Mouse (Mus musculus): ENCODE measurements around the gene Zscan4d. TPM values are rescaled to one million over a fixed set of nuclear protein-coding genes. Genes with fewer than 3 reads are reported as not detected.
"Not testable (repeated sequence)": the region's sequence is repeated elsewhere in the genome, so short reads cannot be mapped to it uniquely, and the experiment has no call there.

Zscan4d gene
- not detected in 2 replicates for polyA plus RNA-seq (2012; rRNA removed)

- H3K4me3 ChIP-seq (ENCODE audit: low read depth, low read length); H3K27ac ChIP-seq (ENCODE audit: insufficient read depth, low read depth, low read length); H3K4me1 ChIP-seq (ENCODE audit: control insufficient read depth, insufficient read depth, insufficient read length, low read length); H3K27me3 ChIP-seq (ENCODE audit: control insufficient read depth, insufficient read depth, low read length); H3K36me3 ChIP-seq (ENCODE audit: control insufficient read depth, insufficient read depth, low read length): not testable (repeated sequence)
- WGBS: 84% methylated on average over 4 of the region's 4 CpGs
Observed at GRCm38 (mm10) chr7:11166059-11166458, at the start of gene Zscan4d. TSS of gene Zscan4d (minus strand) at chr7:11166159.

- not testable (repeated sequence) for H3K4me1 ChIP-seq (ENCODE audit: control insufficient read depth, insufficient read depth, insufficient read length, low read length); H3K4me3 ChIP-seq (ENCODE audit: low read depth, low read length); H3K27me3 ChIP-seq (ENCODE audit: control insufficient read depth, insufficient read depth, low read length); H3K27ac ChIP-seq (ENCODE audit: insufficient read depth, low read depth, low read length); H3K36me3 ChIP-seq (ENCODE audit: control insufficient read depth, insufficient read depth, low read length)
- WGBS: 42% methylated on average over 6 of the region's 6 CpGs
Observed at GRCm38 (mm10) chr7:11158036-11158435, 7.9 kb downstream of the Zscan4d start.

Other genes starting within 250 kb of the Zscan4d start
- gene Zscan4c, start 160.4 kb downstream of the Zscan4d start, polyA plus RNA-seq (2012; rRNA removed): not detected in 2 replicates
- gene Zscan4-ps1, start 96.5 kb downstream of the Zscan4d start, polyA plus RNA-seq (2012; rRNA removed): not detected in 2 replicates
- gene Zscan4e, start 144.5 kb upstream of the Zscan4d start, polyA plus RNA-seq (2012; rRNA removed): not detected in 2 replicates
- not detected in 2 replicates for gene Zscan4f, start 231.8 kb upstream of the Zscan4d start, polyA plus RNA-seq (2012; rRNA removed)

All from small intestine, adult 2 months (tissue).